Mouse (Mus musculus) limb, embryonic 15.5 days (tissue): ENCODE measurements at regions not wholly inside any gene's neighbourhood (a gene's known extent, or its start where the extent isn't known, plus 50 kb on each side); places are given as distances from the start of the nearest gene placed in this dataset.

ENCODE experiments used
- ATAC-seq: fragments of 200-750 bp; cut with Nextera tagmentation; 2 replicates; pipeline ENCODE4 v1.8.0; 2017; ENCODE audit warnings: low read depth, moderate TSS enrichment; ENCODE audit not compliant: insufficient number of reproducible peaks, low FRiP score, low TSS enrichment
- H3K27ac ChIP-seq: fragments of 300-500 bp; sonication (generic); 2 replicates; pipeline ENCODE4 v1.5.1; 2015; ENCODE audit warnings: moderate library complexity, mild to moderate bottlenecking, inconsistent platforms
- H3K27me3 ChIP-seq: fragments of 300-500 bp; sonication (generic); 2 replicates; pipeline ENCODE4 v1.6.1; 2015; ENCODE audit warnings: inconsistent platforms
- H3K36me3 ChIP-seq: fragments of 300-500 bp; sonication (generic); 2 replicates; pipeline ENCODE4 v1.6.1; 2015; ENCODE audit warnings: inconsistent platforms
- H3K4me1 ChIP-seq: fragments of 300-500 bp; sonication (generic); 2 replicates; pipeline ENCODE4 v1.6.1; 2015; ENCODE audit warnings: inconsistent platforms
- H3K4me2 ChIP-seq: fragments of 300-500 bp; sonication (generic); 2 replicates; pipeline ENCODE4 v1.6.1; 2015; ENCODE audit warnings: mild to moderate bottlenecking, inconsistent platforms
- H3K4me3 ChIP-seq: fragments of 300-500 bp; sonication (generic); 2 replicates; pipeline ENCODE4 v1.5.1; 2015; ENCODE audit warnings: mild to moderate bottlenecking, inconsistent platforms
- H3K9ac ChIP-seq: fragments of 300-500 bp; sonication (generic); 2 replicates; pipeline ENCODE4 v1.6.1; 2015; ENCODE audit warnings: inconsistent platforms
- H3K9me3 ChIP-seq: fragments of 300-500 bp; sonication (generic); 2 replicates; pipeline ENCODE4 v1.6.1; 2016; ENCODE audit warnings: inconsistent platforms
- WGBS: fragments of 180-500 bp; shearing (Covaris S2); methylation state at CpG from one replicate; pipeline ENCODE4 v1.1.7; 2015; 5-methylcytosine and 5-hydroxymethylcytosine counted together

- Histone ChIP-seq H3K9ac (no peak overlapping the region), H3K9me3 (no peaks in the 10 kb centered on the region), H3K4me2 (no peak overlapping the region), H3K4me3 (no peak overlapping the region), H3K4me1 (peaks cover 14% of the 10 kb centered on the region), H3K27ac (no peak overlapping the region), H3K27me3 (peaks cover 14% of the 10 kb centered on the region), H3K36me3 (no peaks in the 10 kb centered on the region)
- 53% methylated on average over 11 of the region's 11 CpGs for WGBS
- ATAC-seq = no peak
Measured at GRCm38 (mm10) chr3:147183656-147184290, 331.6 kb downstream of the Ttll7 start.

- Histone ChIP-seq H3K9ac (no peak overlapping the region), H3K4me3 (no peak overlapping the region), H3K27ac (no peak overlapping the region), H3K4me1 (no peaks in the 10 kb centered on the region), H3K9me3 (no peaks in the 10 kb centered on the region), H3K27me3 (no peaks in the 10 kb centered on the region), H3K4me2 (no peak overlapping the region), H3K36me3 (no peaks in the 10 kb centered on the region)
- 73% methylated on average over 2 of the region's 2 CpGs for WGBS
- ATAC-seq = no peak
Measured at GRCm38 (mm10) chr3:147189737-147190136, 337.6 kb downstream of the Ttll7 start.

- no peak overlapping the region for H3K4me2 ChIP-seq
- H3K9ac ChIP-seq = no peak overlapping the region
- 88% methylated on average over 8 of the region's 8 CpGs for WGBS
- no peaks in the 10 kb centered on the region for H3K36me3 ChIP-seq
- no peaks in the 10 kb centered on the region for H3K4me1 ChIP-seq
- no peak for ATAC-seq
- H3K27me3 ChIP-seq = no peaks in the 10 kb centered on the region
- H3K4me3 ChIP-seq = no peak overlapping the region
- H3K27ac ChIP-seq = no peak overlapping the region
- no peaks in the 10 kb centered on the region for H3K9me3 ChIP-seq
Measured at GRCm38 (mm10) chr3:147196626-147197025, 344.5 kb downstream of the Ttll7 start.

- H3K4me3 ChIP-seq = no peak overlapping the region
- H3K9ac ChIP-seq = no peak overlapping the region
- H3K27me3 ChIP-seq = no peaks in the 10 kb centered on the region
- H3K36me3 ChIP-seq = no peaks in the 10 kb centered on the region
- 59% methylated on average over 2 of the region's 2 CpGs for WGBS
- H3K4me2 ChIP-seq = no peak overlapping the region
- no peak for ATAC-seq
- H3K4me1 ChIP-seq = no peaks in the 10 kb centered on the region
- H3K27ac ChIP-seq = no peak overlapping the region
- no peaks in the 10 kb centered on the region for H3K9me3 ChIP-seq
Measured at GRCm38 (mm10) chr3:147197215-147197614, 345.0 kb downstream of the Ttll7 start.

GRCm38 (mm10) chr3:147211127-147211940 lies 359.2 kb downstream of the Ttll7 start:
- no peak overlapping the region for H3K4me2 ChIP-seq
- no peaks in the 10 kb centered on the region; the same call in 1 of the 2 replicates for H3K4me1 ChIP-seq
- H3K4me3 ChIP-seq = no peak overlapping the region
- H3K36me3 ChIP-seq = no peaks in the 10 kb centered on the region
- no peaks in the 10 kb centered on the region for H3K9me3 ChIP-seq
- no peaks in the 10 kb centered on the region for H3K27me3 ChIP-seq
- 48% methylated on average over 5 of the region's 5 CpGs for WGBS
- no peak overlapping the region for H3K9ac ChIP-seq
- ATAC-seq = no peak
- H3K27ac ChIP-seq = peak overlapping the region; percentile 43

GRCm38 (mm10) chr3:147228663-147229062 lies 376.5 kb downstream of the Ttll7 start:
- H3K4me3 ChIP-seq = no peak overlapping the region
- no peaks in the 10 kb centered on the region for H3K4me1 ChIP-seq
- H3K9me3 ChIP-seq = no peaks in the 10 kb centered on the region
- H3K9ac ChIP-seq = no peak overlapping the region
- peak; percentile 72; the same call in 1 of the 2 replicates for ATAC-seq
- peak overlapping the region; percentile 59; the same call in 1 of the 2 replicates for H3K27ac ChIP-seq
- H3K4me2 ChIP-seq = no peak overlapping the region
- H3K36me3 ChIP-seq = no peaks in the 10 kb centered on the region
- 21% methylated on average over 2 of the region's 2 CpGs for WGBS
- no peaks in the 10 kb centered on the region for H3K27me3 ChIP-seq

GRCm38 (mm10) chr3:147230594-147230993 lies 378.4 kb downstream of the Ttll7 start:
- H3K36me3 ChIP-seq = no peaks in the 10 kb centered on the region
- H3K27ac ChIP-seq = no peak overlapping the region
- no peaks in the 10 kb centered on the region for H3K4me1 ChIP-seq
- 78% methylated on average over 7 of the region's 7 CpGs for WGBS
- no peak for ATAC-seq
- H3K4me3 ChIP-seq = no peak overlapping the region
- H3K9ac ChIP-seq = no peak overlapping the region
- H3K27me3 ChIP-seq = no peaks in the 10 kb centered on the region
- no peak overlapping the region for H3K4me2 ChIP-seq
- H3K9me3 ChIP-seq = no peaks in the 10 kb centered on the region

- ATAC-seq = no peak
- Histone ChIP-seq H3K4me2 (no peak overlapping the region), H3K4me1 (no peaks in the 10 kb centered on the region), H3K4me3 (no peak overlapping the region), H3K27me3 (no peaks in the 10 kb centered on the region), H3K9ac (no peak overlapping the region), H3K9me3 (no peaks in the 10 kb centered on the region), H3K27ac (no peak overlapping the region), H3K36me3 (no peaks in the 10 kb centered on the region)
- 70% methylated on average over 1 of the region's 1 CpGs for WGBS
Measured at GRCm38 (mm10) chr3:147238398-147238797, 386.2 kb downstream of the Ttll7 start.

GRCm38 (mm10) chr3:147240651-147241050 lies 388.5 kb downstream of the Ttll7 start:
- no peaks in the 10 kb centered on the region for H3K27me3 ChIP-seq
- H3K4me3 ChIP-seq = no peak overlapping the region
- no peak overlapping the region for H3K4me2 ChIP-seq
- H3K9me3 ChIP-seq = no peaks in the 10 kb centered on the region
- no peaks in the 10 kb centered on the region for H3K36me3 ChIP-seq
- H3K4me1 ChIP-seq = no peaks in the 10 kb centered on the region
- no peak overlapping the region for H3K9ac ChIP-seq
- WGBS = 86% methylated on average over 4 of the region's 4 CpGs
- no peak overlapping the region for H3K27ac ChIP-seq
- ATAC-seq = no peak

GRCm38 (mm10) chr3:147244911-147245430 lies 392.8 kb downstream of the Ttll7 start:
- H3K9me3 ChIP-seq = no peaks in the 10 kb centered on the region
- H3K9ac ChIP-seq = no peak overlapping the region
- WGBS = 70% methylated on average over 5 of the region's 5 CpGs
- H3K4me3 ChIP-seq = no peak overlapping the region
- no peaks in the 10 kb centered on the region for H3K27me3 ChIP-seq
- H3K4me2 ChIP-seq = no peak overlapping the region
- H3K27ac ChIP-seq = no peak overlapping the region
- no peaks in the 10 kb centered on the region for H3K4me1 ChIP-seq
- H3K36me3 ChIP-seq = no peaks in the 10 kb centered on the region
- no peak for ATAC-seq

- Histone ChIP-seq H3K27ac (no peak overlapping the region), H3K9ac (no peak overlapping the region), H3K27me3 (no peaks in the 10 kb centered on the region), H3K4me1 (no peaks in the 10 kb centered on the region), H3K4me3 (no peak overlapping the region), H3K9me3 (no peaks in the 10 kb centered on the region), H3K36me3 (no peaks in the 10 kb centered on the region), H3K4me2 (no peak overlapping the region)
- 50% methylated on average over 5 of the region's 5 CpGs for WGBS
- ATAC-seq = no peak
Measured at GRCm38 (mm10) chr3:147246141-147246540, 394.0 kb downstream of the Ttll7 start.

GRCm38 (mm10) chr3:147249466-147249865 lies 397.3 kb downstream of the Ttll7 start:
- 0 out of 2 replicates have a peak, but pooled peaks cover 4% of the 10 kb centered on the region for H3K27me3 ChIP-seq
- H3K4me2 ChIP-seq = no peak overlapping the region
- H3K36me3 ChIP-seq = no peaks in the 10 kb centered on the region
- no peak for ATAC-seq
- no peak overlapping the region for H3K27ac ChIP-seq
- H3K9me3 ChIP-seq = no peaks in the 10 kb centered on the region
- H3K4me1 ChIP-seq = no peaks in the 10 kb centered on the region
- no peak overlapping the region for H3K4me3 ChIP-seq
- no peak overlapping the region for H3K9ac ChIP-seq
- 89% methylated on average over 1 of the region's 1 CpGs for WGBS
